Mouse (Mus musculus): Measurements from ENCODE around the gene Sgca. TPM values are rescaled to one million over a fixed set of nuclear protein-coding genes. Genes with fewer than 3 reads are reported as not detected.

The Sgca gene
- polyA plus RNA-seq, 1 experiment from 2014 or later = 0.24 TPM

DNA sequence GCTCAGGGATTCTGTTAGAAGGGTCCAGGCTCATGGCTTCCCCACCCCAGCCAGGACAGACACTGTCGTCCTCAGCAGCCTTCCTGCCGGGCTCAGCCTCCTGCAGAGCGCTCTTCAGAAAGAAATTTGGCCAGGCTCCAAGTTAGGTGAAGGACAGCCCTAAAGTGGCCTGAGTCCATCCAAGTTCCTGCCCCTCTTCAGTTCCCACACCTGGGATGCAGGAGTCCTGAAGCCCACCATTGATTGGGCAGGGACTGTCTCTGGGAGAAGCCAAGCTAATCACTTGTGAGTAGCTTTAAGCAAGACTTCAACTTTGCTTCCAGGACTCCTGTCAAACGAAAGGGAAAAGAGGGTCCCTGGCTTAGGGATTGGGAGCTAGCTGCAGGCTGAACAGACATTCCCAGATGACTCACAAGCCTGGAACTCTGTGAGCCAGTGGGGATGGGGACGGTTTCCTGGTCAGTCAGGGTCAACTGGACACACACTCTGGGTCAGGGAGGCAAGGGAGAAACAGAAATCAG is 48.3 kb downstream of the Sgca start:
- Histone ChIP-seq H3K9me3 (ENCODE audit: control insufficient read depth, low read length) (no peaks in the 10 kb centered on the region), H3K36me3 (ENCODE audit: control insufficient read depth, insufficient read depth, low read length) (no peaks in the 10 kb centered on the region), H3K27me3 (ENCODE audit: control insufficient read depth, insufficient read depth, low read length) (no peaks in the 10 kb centered on the region), H3K4me1 (ENCODE audit: control insufficient read depth, insufficient read depth, low read length) (peaks cover 34% of the 10 kb centered on the region), H3K9ac (ENCODE audit: low read depth, low read length) (0 out of 2 replicates have a peak overlapping the region, but pooled peaks have one; percentile 31), H3K4me3 (ENCODE audit: low read length) (no peak overlapping the region), H3K27ac (ENCODE audit: low read depth, low read length) (peak overlapping the region; percentile 97), H3K4me2 (replicated peaks; ENCODE audit: low read depth, low read length) (no peak overlapping the region)
- ATAC-seq (ENCODE audit: low FRiP score, low TSS enrichment) = no peak
- WGBS = 15% methylated on average over 5 of the region's 5 CpGs

DNA sequence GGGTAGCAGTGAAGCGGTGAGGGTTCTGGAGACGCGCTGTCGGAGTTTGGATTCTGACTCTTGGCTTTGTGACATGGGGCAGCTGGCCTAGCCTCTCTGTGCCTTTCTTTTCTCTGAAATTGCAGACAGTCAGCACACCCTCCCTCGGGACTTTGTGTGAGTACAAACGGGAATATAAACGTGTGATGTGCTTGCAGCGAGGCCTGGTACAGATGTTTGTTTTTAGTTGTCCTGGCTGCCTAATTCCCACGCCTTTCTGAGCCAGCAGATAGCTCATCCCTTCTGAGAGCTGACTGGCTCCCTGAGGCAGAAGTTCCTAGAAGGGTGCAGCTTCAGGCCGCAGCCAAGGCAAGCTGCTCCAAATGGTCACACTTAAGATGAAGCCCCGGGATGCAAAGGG is 49.7 kb downstream of the Sgca start:
- Histone ChIP-seq H3K27me3 (ENCODE audit: control insufficient read depth, insufficient read depth, low read length) (no peaks in the 10 kb centered on the region), H3K9ac (ENCODE audit: low read depth, low read length) (no peak overlapping the region), H3K4me3 (ENCODE audit: low read length) (no peak overlapping the region), H3K36me3 (ENCODE audit: control insufficient read depth, insufficient read depth, low read length) (no peaks in the 10 kb centered on the region), H3K9me3 (ENCODE audit: control insufficient read depth, low read length) (no peaks in the 10 kb centered on the region), H3K27ac (ENCODE audit: low read depth, low read length) (peak overlapping the region; percentile 26; the same call in 1 of the 2 replicates), H3K4me1 (ENCODE audit: control insufficient read depth, insufficient read depth, low read length) (peaks cover 34% of the 10 kb centered on the region), H3K4me2 (replicated peaks; ENCODE audit: low read depth, low read length) (no peak overlapping the region)
- no peak for ATAC-seq (ENCODE audit: low FRiP score, low TSS enrichment)
- WGBS = 40% methylated on average over 11 of the region's 11 CpGs

DNA sequence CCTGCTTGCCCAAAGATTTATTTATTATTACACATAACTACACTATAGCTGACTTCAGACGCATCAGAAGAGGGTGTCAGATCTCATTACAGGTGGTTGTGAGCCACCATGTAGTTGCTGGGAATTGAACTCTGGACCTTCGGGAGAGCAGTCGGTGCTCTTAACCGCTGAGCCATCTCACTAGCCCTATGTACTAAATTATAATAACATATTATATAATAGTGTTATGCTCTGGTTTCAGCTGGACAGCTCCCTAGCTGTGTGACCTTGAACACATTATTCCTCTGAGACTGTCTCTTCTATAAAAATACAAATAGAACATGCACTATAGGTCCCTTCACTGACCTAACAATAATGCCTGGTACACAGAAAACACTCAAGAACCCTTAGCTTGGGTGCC is 51.1 kb downstream of the Sgca start:
- Histone ChIP-seq H3K9me3 (ENCODE audit: control insufficient read depth, low read length) (no peaks in the 10 kb centered on the region), H3K4me1 (ENCODE audit: control insufficient read depth, insufficient read depth, low read length) (peaks cover 28% of the 10 kb centered on the region), H3K4me2 (replicated peaks; ENCODE audit: low read depth, low read length) (no peak overlapping the region), H3K27ac (ENCODE audit: low read depth, low read length) (no peak overlapping the region), H3K27me3 (ENCODE audit: control insufficient read depth, insufficient read depth, low read length) (no peaks in the 10 kb centered on the region), H3K36me3 (ENCODE audit: control insufficient read depth, insufficient read depth, low read length) (no peaks in the 10 kb centered on the region), H3K9ac (ENCODE audit: low read depth, low read length) (no peak overlapping the region), H3K4me3 (ENCODE audit: low read length) (no peak overlapping the region)
- no peak for ATAC-seq (ENCODE audit: low FRiP score, low TSS enrichment)
- WGBS = 87% methylated on average over 4 of the region's 4 CpGs

DNA sequence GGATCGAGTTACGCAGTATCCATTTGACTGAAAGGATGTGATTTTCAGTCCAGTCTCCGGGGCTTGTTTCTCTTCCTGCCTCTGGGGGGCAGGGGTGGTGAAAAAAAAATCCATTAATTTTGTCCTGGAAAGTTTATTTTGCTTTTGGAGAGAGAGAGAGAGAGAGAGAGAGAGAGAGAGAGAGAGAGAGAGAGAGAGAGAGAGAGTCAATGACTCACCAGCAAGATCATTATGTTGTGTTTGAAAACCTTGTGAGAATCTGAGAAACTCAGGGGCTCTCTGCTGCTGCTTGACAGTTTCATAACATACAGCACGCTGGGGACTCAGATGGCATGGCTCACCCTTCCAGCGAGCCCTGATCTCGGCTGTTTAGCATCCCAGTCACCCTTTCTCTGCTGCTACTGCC is 55.1 kb downstream of the Sgca start:
- Histone ChIP-seq H3K4me2 (replicated peaks; ENCODE audit: low read depth, low read length) (no peak overlapping the region), H3K9me3 (ENCODE audit: control insufficient read depth, low read length) (no peaks in the 10 kb centered on the region), H3K27me3 (ENCODE audit: control insufficient read depth, insufficient read depth, low read length) (no peaks in the 10 kb centered on the region), H3K36me3 (ENCODE audit: control insufficient read depth, insufficient read depth, low read length) (no peaks in the 10 kb centered on the region), H3K27ac (ENCODE audit: low read depth, low read length) (0 out of 2 replicates have a peak overlapping the region, but pooled peaks have one; percentile 24), H3K4me1 (ENCODE audit: control insufficient read depth, insufficient read depth, low read length) (0 out of 2 replicates have a peak, but pooled peaks cover 8% of the 10 kb centered on the region), H3K4me3 (ENCODE audit: low read length) (no peak overlapping the region), H3K9ac (ENCODE audit: low read depth, low read length) (no peak overlapping the region)
- ATAC-seq (ENCODE audit: low FRiP score, low TSS enrichment) = 0 out of 2 replicates have a peak, but pooled peaks have one; percentile 25
- 23% methylated on average over 6 of the region's 6 CpGs for WGBS

DNA sequence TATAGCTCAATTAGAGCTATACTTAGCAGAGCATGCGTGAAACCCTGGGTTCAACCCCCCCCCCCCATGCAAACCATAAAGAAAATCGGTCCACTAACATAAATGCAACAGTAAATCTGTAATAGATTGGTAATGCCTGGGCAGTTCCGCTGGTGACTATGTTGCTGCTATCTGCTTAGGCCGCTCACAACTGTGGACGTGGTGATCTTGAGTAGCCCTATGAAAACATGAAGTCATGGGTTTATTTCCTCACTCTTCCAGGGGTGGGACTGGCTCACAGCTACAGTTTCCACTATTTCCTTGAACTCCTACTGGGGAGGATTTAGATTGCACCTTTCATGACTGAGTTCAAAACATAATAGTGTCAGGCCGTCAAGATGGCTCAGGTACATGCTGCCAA is 58.4 kb downstream of the Sgca start:
- Histone ChIP-seq H3K27me3 (ENCODE audit: control insufficient read depth, insufficient read depth, low read length) (no peaks in the 10 kb centered on the region), H3K36me3 (ENCODE audit: control insufficient read depth, insufficient read depth, low read length) (no peaks in the 10 kb centered on the region), H3K4me1 (ENCODE audit: control insufficient read depth, insufficient read depth, low read length) (0 out of 2 replicates have a peak, but pooled peaks cover 12% of the 10 kb centered on the region), H3K4me3 (ENCODE audit: low read length) (no peak overlapping the region), H3K9me3 (ENCODE audit: control insufficient read depth, low read length) (no peaks in the 10 kb centered on the region), H3K4me2 (replicated peaks; ENCODE audit: low read depth, low read length) (no peak overlapping the region), H3K27ac (ENCODE audit: low read depth, low read length) (no peak overlapping the region), H3K9ac (ENCODE audit: low read depth, low read length) (no peak overlapping the region)
- ATAC-seq (ENCODE audit: low FRiP score, low TSS enrichment) = no peak
- WGBS = 64% methylated on average over 6 of the region's 6 CpGs

DNA sequence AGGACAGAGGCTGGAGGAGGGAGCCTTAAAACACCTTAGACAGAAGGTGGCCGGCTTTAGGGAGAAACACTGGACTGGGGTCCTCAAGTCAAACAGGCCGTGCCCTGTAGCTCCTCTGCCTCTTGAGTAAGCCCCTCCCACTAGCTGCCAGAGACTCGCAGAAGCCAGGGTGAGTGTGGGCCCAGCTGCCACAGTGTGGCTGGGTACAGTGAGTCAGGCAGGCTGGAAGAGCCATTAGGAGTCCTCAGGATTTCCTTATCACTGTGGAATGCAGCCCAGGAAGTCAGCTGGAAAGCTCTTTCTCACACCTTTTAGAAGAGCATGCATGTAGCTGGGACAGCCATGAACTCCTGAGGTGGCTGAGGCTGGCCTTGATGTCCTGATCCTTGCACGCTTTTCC is 59.6 kb downstream of the Sgca start:
- 28% methylated on average over 4 of the region's 4 CpGs for WGBS
- no peak overlapping the region for H3K9ac ChIP-seq (ENCODE audit: low read depth, low read length)
- H3K9me3 ChIP-seq (ENCODE audit: control insufficient read depth, low read length) = no peaks in the 10 kb centered on the region
- no peak for ATAC-seq (ENCODE audit: low FRiP score, low TSS enrichment)
- no peak overlapping the region for H3K27ac ChIP-seq (ENCODE audit: low read depth, low read length)
- H3K4me3 ChIP-seq (ENCODE audit: low read length) = no peak overlapping the region
- no peak overlapping the region for H3K4me2 ChIP-seq (replicated peaks; ENCODE audit: low read depth, low read length)
- no peaks in the 10 kb centered on the region for H3K27me3 ChIP-seq (ENCODE audit: control insufficient read depth, insufficient read depth, low read length)
- no peaks in the 10 kb centered on the region for H3K36me3 ChIP-seq (ENCODE audit: control insufficient read depth, insufficient read depth, low read length)
- H3K4me1 ChIP-seq (ENCODE audit: control insufficient read depth, insufficient read depth, low read length) = 0 out of 2 replicates have a peak, but pooled peaks cover 12% of the 10 kb centered on the region

DNA sequence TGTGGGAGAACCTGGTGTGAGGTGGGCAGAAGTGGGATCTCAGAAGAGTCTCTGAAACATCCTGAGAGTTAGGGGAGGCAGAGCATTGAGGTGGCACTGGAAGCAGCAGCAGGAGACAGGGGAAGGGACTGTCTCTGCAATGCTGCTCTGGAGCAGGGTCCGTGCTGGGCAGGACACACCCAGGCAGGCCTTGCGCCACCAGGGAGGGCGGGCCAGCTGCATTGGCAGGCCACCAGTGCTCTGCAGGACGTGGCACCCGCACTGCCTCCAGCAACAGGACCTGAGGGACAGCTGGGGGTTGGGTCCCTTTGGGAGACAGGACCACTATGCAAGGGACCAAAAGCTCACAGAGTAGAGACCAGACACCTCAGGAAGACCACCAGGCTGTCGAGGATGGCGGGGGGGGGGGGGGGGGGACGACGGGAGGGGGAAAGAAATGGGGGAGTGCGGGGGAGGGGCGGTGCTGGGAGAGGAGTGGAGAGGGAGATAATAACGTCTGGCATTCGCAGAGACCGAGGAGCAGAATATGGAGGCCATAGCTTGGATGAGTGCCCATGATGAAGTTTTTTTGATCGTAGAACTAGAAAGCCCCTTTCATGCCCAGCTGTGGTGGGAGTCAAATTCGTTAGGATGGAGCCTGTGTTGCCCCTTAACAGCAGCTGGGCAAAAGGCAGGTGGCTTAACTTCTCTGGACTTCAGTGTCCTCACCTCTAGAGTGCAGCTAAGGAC is 60.3 kb downstream of the Sgca start:
- Histone ChIP-seq H3K4me3 (ENCODE audit: low read length) (no peak overlapping the region), H3K36me3 (ENCODE audit: control insufficient read depth, insufficient read depth, low read length) (no peaks in the 10 kb centered on the region), H3K9ac (ENCODE audit: low read depth, low read length) (no peak overlapping the region), H3K4me1 (ENCODE audit: control insufficient read depth, insufficient read depth, low read length) (0 out of 2 replicates have a peak, but pooled peaks cover 12% of the 10 kb centered on the region), H3K9me3 (ENCODE audit: control insufficient read depth, low read length) (no peaks in the 10 kb centered on the region), H3K27ac (ENCODE audit: low read depth, low read length) (no peak overlapping the region), H3K27me3 (ENCODE audit: control insufficient read depth, insufficient read depth, low read length) (no peaks in the 10 kb centered on the region), H3K4me2 (replicated peaks; ENCODE audit: low read depth, low read length) (no peak overlapping the region)
- peak; percentile 21; the same call in 1 of the 2 replicates for ATAC-seq (ENCODE audit: low FRiP score, low TSS enrichment)
- 25% methylated on average over 11 of the region's 16 CpGs for WGBS

DNA sequence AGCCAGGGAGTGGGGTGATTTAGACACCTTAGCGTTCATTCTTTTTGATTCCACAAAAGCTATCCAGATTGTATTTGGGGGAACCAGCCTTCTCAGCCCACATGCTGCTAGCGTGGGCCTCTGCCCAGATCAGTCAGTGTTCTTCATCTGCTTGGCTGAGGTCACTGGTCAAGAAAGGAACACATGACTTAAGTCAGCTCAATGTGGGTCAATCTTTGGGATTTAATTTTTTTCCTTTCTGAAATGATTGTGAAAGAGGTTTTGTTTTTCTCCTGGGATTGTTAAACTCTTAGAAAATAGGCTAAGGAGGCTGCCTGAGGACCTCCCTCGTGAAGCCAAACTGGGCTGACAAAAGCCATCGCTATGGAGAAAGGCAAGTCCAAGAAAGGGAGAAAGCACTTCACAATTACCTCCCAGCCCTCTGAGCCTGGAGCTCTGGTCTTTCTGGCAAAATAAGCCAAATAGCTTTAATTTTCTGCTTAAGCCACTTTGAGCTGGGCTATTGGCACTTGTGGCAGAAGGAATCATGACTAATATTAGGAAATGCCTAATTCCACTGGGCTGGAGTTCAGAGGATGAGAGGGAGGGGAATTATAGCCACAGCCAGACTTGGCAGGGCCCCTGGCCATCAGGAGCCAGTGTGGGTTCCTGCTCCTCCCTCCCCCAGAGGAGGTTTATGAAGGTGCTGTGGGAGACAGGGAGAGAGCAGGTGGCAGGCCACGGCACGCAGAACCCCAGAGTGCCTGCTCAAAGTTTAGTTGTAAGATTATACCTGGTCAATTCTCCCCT is 62.6 kb downstream of the Sgca start:
- no peak overlapping the region for H3K27ac ChIP-seq (ENCODE audit: low read depth, low read length)
- WGBS = 63% methylated on average over 6 of the region's 6 CpGs

More for the DNA sequence above, 62.6 kb downstream of the Sgca start:
- Histone ChIP-seq H3K36me3 (ENCODE audit: control insufficient read depth, insufficient read depth, low read length) (no peaks in the 10 kb centered on the region), H3K9me3 (ENCODE audit: control insufficient read depth, low read length) (no peaks in the 10 kb centered on the region), H3K4me3 (ENCODE audit: low read length) (no peak overlapping the region), H3K4me1 (ENCODE audit: control insufficient read depth, insufficient read depth, low read length) (0 out of 2 replicates have a peak, but pooled peaks cover 12% of the 10 kb centered on the region), H3K9ac (ENCODE audit: low read depth, low read length) (no peak overlapping the region), H3K27me3 (ENCODE audit: control insufficient read depth, insufficient read depth, low read length) (no peaks in the 10 kb centered on the region), H3K4me2 (replicated peaks; ENCODE audit: low read depth, low read length) (no peak overlapping the region)
- ATAC-seq (ENCODE audit: low FRiP score, low TSS enrichment) = no peak
